Mouse (Mus musculus) thymus, postnatal 10 days (tissue): ENCODE measurements around the gene Naa15.
"Not testable (repeated sequence)": the region's sequence is repeated elsewhere in the genome, so short reads cannot be mapped to it uniquely, and the experiment has no call there.

Source experiments
- DNase-seq, 2 experiments: peaks; one replicate each; pipeline ENCODE4 v3.0.0; 2021; ENCODE audit warnings: low spot score in 2 of 2

The Naa15 gene

GRCm38 (mm10) chr3:51393651-51394050 lies 21.3 kb upstream of the Naa15 start:
- DNase-seq, result no peak

- no peak for DNase-seq
Observed at GRCm38 (mm10) chr3:51394881-51395280, 20.1 kb upstream of the Naa15 start.

DNA sequence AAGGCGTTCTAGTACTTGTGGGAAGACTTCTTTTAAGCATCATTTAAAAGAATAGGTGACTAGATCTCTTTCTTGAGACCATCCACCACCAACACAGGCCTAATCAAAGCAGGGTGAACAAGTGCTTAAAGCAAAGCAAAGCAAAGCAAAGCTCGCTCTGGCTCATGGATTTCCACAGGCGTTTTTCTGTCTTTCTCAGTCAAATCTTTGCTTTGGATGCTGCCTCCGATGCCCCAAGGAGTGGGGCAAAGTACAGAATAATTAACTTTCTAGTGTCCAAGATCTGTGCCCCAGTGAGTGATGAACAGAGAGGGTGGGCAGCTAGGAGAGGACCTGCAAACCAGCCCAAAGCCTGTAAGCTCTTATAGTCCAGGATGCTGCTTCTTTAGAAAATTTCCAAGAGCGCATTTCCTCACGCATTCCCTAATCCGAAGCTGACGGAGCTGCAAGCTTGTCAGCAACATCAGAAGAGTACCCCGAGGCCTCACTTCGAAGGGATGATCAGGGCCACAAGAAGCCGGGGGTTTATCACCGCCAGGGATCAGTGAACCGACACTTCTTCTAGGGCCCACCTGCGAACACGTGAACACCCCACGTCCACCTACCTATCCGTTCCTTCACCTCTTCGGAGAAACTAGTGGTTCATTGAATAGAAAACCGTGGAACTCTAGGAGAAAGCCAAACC lies 19.3 kb upstream of the Naa15 start:
- no peak for DNase-seq

DNA sequence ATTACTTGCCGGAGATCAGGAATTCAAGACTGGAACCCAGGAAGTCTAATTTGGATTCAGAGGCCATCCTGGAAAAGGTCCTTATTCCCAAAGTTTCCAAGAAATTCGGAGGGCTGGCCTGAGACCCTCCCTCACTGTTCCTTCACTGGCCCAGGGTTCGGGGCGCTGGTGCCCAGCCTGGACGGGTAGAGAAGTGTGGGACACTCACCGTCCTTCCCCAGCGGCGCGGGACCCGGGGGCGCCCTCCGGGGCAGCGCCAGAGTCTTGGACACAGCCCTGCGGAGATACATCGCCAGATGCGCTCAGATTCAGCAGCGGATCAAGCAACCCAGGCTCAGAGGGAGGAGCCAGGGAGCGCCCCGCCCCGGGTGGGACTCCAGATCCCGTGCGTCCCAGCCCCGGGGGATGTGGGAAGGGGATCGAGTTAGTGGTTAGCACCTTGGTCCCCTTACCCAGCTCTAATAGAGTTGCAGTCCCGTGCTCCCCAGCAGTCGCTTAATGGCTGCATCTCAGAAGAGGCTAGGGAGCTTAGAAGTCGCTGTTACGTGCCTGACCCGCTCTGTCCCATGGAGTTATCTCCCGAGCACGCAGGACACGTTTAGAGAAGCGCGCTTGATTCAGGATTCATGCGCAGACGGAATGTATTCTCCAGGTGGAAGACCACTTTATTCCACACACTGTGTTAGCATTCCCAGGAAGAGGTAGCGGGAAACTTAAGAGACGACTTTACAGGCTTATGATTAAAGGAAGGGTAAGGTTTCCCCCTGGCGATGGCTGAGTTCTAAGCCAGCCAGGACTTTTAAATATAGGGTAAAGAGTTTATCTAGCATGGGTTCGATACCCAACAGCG lies 18.5 kb upstream of the Naa15 start, which contains the start of gene Mgarp:
Gene Mgarp (minus strand): TSS at position 520 of the 850 bp plus-strand sequence.
- DNase-seq, result peak; percentile 30 to 58

GRCm38 (mm10) chr3:51397700-51398299 lies 17.1 kb upstream of the Naa15 start:
- no peak for DNase-seq

GRCm38 (mm10) chr3:51398667-51399066 lies 16.3 kb upstream of the Naa15 start:
- no peak for DNase-seq

GRCm38 (mm10) chr3:51399531-51399930 lies 15.4 kb upstream of the Naa15 start:
- no peak for DNase-seq

DNA sequence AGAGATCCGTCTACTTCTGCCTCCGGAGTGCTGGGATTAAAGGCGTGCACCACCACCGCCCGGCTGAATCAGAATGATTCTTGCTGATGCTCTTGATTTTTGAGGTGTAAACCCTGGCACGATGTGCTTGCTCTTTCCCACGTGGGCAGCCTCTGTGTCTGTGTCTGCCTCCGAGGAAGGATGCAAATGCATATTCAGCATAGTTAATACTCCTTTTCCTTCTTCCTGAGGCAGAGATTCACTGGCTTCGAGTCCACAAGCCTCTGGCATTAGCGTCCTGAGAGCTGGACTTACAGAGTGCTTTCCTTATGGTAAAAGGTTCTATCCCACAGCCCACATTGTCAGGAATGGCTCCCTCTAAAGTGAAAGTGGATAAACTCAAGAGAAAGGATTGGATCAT lies 14.3 kb upstream of the Naa15 start:
- no peak for DNase-seq

DNA sequence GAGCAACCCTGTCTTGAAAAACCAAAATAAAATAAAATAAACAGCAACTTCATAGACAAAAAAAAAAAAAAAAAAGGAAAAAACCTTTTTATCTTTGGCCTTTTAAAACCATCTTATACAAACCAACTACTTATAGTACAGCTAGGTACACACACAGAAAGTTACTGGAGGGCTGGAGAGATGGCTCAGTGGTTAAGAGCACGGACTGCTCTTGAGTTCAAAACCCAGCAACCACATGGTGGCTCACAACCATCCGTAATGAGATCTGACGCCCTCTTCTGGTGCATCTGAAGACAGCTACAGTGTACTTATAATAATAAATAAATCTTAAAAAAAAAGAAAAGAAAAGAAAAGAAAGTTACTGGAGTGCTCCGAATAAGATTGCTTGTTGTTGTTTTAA lies 12.9 kb upstream of the Naa15 start:
- not testable (repeated sequence) for DNase-seq

DNA sequence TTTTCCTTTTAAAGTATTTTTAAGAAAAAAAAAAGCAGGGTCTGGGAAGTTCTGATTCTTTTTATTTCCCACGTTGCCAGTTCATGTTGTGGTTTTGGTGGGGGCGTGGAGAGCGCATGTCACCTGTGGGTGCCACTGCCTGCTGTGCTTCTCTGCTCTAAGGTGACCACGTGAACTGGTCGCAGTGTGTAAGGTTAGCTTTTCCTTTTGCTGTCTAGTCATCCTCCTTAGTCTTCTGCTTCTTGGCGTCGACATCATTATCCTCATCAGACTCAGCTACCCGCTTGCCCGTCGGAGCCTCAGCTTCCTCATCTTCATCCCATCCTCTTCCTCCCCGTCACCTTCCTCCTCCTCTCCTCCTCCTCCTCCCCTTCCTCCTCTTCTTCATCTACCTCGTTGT lies 12.3 kb upstream of the Naa15 start:
- no peak for DNase-seq

GRCm38 (mm10) chr3:51407870-51408560 lies 6.9 kb upstream of the Naa15 start:
- no peak for DNase-seq

GRCm38 (mm10) chr3:51408561-51409183 lies 6.3 kb upstream of the Naa15 start, which contains the start of gene Ndufc1:
Gene Ndufc1, minus strand, starts transcription at chr3:51408988.
- DNase-seq, result peak; percentile 90 to 100

- no peak for DNase-seq
Observed at GRCm38 (mm10) chr3:51412457-51412856, 2.5 kb upstream of the Naa15 start.

- no peak for DNase-seq
Observed at GRCm38 (mm10) chr3:51413276-51413675, 1.7 kb upstream of the Naa15 start.

GRCm38 (mm10) chr3:51416073-51416363 lies 1.1 kb downstream of the Naa15 start:
- DNase-seq, result no peak

DNA sequence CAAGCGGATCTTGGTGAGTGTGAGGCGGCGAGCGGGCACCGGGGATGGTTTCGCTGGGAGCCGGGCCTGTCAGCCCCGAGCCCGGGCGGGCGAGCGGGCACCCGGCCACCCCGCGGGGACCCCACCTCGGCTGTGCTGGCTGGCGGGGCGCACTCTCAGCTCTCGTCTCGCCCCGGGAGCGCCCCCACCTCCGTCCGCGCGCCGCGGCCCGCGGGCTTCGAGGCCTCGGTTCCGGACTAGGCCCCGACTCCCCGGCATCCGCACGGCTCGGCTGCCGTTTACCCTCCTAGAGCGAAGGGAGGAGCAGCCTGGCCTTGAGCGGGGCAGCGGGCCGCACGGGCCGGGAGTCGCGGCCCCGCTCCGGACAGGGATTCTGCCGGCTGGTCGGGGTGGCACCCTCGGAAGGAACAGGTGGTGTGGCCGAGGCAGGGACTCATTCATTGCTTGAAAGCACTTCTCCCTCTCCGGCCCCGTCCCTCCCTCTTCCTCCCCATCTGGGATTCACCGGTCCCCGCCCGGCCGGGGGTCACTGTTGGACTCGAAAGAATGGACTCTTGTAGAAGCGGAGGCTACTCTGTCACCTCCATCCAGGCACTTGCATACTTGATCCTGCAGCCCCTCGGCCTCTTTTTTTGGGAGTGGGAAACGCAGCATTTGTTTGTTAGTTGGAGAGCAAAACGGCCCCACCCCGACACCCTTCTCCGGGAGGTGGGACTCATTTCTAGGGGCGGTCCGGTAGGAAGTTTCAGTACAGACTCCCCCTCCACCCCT lies 1.6 kb downstream of the Naa15 start:
- peak; percentile 50 to 54 for DNase-seq

DNA sequence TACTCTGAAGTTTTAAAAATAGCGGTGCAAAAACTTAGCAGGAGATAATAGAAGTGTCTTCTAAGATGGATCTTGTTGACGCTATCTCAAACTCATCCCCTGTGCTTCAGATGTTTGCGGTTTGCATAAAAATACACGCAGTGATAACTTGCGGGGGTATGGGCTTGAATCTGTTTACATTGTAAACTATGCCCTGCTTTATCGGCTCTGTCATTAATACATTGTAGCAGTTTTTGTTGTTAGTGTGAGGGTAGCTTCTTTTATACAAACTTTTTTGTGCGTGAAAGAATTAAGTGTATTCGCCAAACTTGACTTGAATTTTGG lies 2.1 kb downstream of the Naa15 start:
- DNase-seq, result no peak

- no peak for DNase-seq
Observed at GRCm38 (mm10) chr3:51417485-51417884, 2.5 kb downstream of the Naa15 start.

GRCm38 (mm10) chr3:51417966-51418365 lies 3.0 kb downstream of the Naa15 start:
- no peak for DNase-seq

DNA sequence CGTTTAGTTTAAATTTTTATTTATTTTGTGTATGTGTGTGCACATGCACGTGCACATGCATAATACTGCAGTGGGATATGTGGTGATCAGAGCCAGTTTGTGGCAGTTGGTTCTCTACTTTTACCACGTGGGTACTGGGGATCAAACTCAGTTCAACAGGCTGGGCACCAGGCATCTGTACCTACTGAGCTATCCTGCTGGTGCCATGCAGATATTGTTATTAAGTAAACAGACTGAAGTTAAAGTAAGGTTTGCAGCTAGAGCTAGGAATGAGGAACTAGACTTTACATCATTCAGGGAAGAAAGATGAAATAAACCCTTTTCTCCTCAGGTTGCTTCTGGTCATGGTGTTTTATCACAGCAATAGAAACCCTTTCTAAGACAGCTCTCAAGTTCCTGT lies 7.0 kb downstream of the Naa15 start:
- DNase-seq, result no peak

- DNase-seq, result no peak
Observed at GRCm38 (mm10) chr3:51425394-51425793, 10.4 kb downstream of the Naa15 start.
